Mouse (Mus musculus) cerebellum, adult 2 months (tissue): Measurements from ENCODE around the gene Ccdc34.

Experiments
- CTCF ChIP-seq: fragments of 200-500 bp; IDR thresholded peaks from 2 replicates; pipeline ENCODE4 v1.5.1; 2011; ENCODE audit warnings: low read depth, mild to moderate bottlenecking, control low read depth, low read length, moderate library complexity, borderline replicate concordance; ENCODE audit not compliant: insufficient read depth
- POLR2A ChIP-seq: fragments of 200-500 bp; IDR thresholded peaks from 2 replicates; pipeline ENCODE4 v1.6.1; 2011; ENCODE audit warnings: low read length, control low read depth, borderline replicate concordance; ENCODE audit not compliant: insufficient read depth

GRCm38 (mm10) chr2:110074646-110075452 lies 57.2 kb downstream of the Ccdc34 start:
- TF ChIP-seq CTCF (no peak), POLR2A (no peak)
